Mouse (Mus musculus) heart, embryonic 10.5 days (tissue): Measurements from ENCODE around the gene Hist1h3f. TPM values are rescaled to one million over a fixed set of nuclear protein-coding genes. Genes with fewer than 3 reads are reported as not detected.
"Not testable (repeated sequence)": the region's sequence is repeated elsewhere in the genome, so short reads cannot be mapped to it uniquely, and the experiment has no call there.

Experiments used
- DNase-seq: peaks from one replicate; pipeline ENCODE4 v3.0.0-alpha.2; 2017; ENCODE audit warnings: low spot score
- H3K27ac ChIP-seq: fragments of 300-500 bp; sonication (generic); 2 replicates; pipeline ENCODE4 v1.5.1; 2016; ENCODE audit warnings: mild to moderate bottlenecking
- H3K27me3 ChIP-seq: fragments of 300-500 bp; sonication (generic); 2 replicates; pipeline ENCODE4 v1.6.1; 2016; ENCODE audit warnings: mild to moderate bottlenecking; ENCODE audit not compliant: poor library complexity, insufficient read depth, severe bottlenecking
- H3K36me3 ChIP-seq: fragments of 300-500 bp; sonication (generic); 2 replicates; pipeline ENCODE4 v1.6.1; 2016; ENCODE audit warnings: mild to moderate bottlenecking, moderate library complexity
- H3K4me1 ChIP-seq: fragments of 300-500 bp; sonication (generic); 2 replicates; pipeline ENCODE4 v1.6.1; 2016; ENCODE audit warnings: mild to moderate bottlenecking
- H3K4me3 ChIP-seq: fragments of 300-500 bp; sonication (generic); 2 replicates; pipeline ENCODE4 v1.5.1; 2016; ENCODE audit warnings: mild to moderate bottlenecking, moderate library complexity
- H3K9me3 ChIP-seq: fragments of 300-500 bp; sonication (generic); 2 replicates; pipeline ENCODE4 v1.6.1; 2016; ENCODE audit warnings: mild to moderate bottlenecking, moderate library complexity
- WGBS: fragments of 180-500 bp; shearing (Covaris S2); methylation state at CpG from one replicate; pipeline ENCODE4 v1.1.7; 2016; 5-methylcytosine and 5-hydroxymethylcytosine counted together
- polyA plus RNA-seq: library from polyadenylated mRNA; unstranded; fragments of >200 nt; fragmentation: Nextera tagmentation; extraction: Ambion mirVana; gene quantifications from 2 replicates; pipeline ENCODE4 v1.2.1, GENCODE M21; 2016

Gene Hist1h3f
- polyA plus RNA-seq, 1 experiment from 2014 or later = 0.99 TPM

- H3K27ac ChIP-seq = peak overlapping the region; percentile 90
- H3K4me1 ChIP-seq = peaks cover 5% of the 10 kb centered on the region; the same call in 1 of the 2 replicates
- peak overlapping the region; percentile 59 for H3K4me3 ChIP-seq
- H3K27me3 ChIP-seq = no peaks in the 10 kb centered on the region
- DNase-seq = no peak
- H3K36me3 ChIP-seq = no peaks in the 10 kb centered on the region
- WGBS = 9% methylated on average over 7 of the region's 7 CpGs
- H3K9me3 ChIP-seq = no peaks in the 10 kb centered on the region
Measured at GRCm38 (mm10) chr13:23576351-23576881, 32.6 kb downstream of the Hist1h3f start.

- no peak for DNase-seq
- H3K9me3 ChIP-seq = no peaks in the 10 kb centered on the region
- no peaks in the 10 kb centered on the region for H3K27me3 ChIP-seq
- H3K4me3 ChIP-seq = peak overlapping the region; percentile 59
- peaks cover 9% of the 10 kb centered on the region; the same call in 1 of the 2 replicates for H3K4me1 ChIP-seq
- whole genome bisulfite sequencing = 57% methylated on average over 6 of the region's 6 CpGs
- H3K27ac ChIP-seq = peak overlapping the region; percentile 90
- no peaks in the 10 kb centered on the region for H3K36me3 ChIP-seq
Measured at GRCm38 (mm10) chr13:23576906-23577639, 33.2 kb downstream of the Hist1h3f start.

DNA sequence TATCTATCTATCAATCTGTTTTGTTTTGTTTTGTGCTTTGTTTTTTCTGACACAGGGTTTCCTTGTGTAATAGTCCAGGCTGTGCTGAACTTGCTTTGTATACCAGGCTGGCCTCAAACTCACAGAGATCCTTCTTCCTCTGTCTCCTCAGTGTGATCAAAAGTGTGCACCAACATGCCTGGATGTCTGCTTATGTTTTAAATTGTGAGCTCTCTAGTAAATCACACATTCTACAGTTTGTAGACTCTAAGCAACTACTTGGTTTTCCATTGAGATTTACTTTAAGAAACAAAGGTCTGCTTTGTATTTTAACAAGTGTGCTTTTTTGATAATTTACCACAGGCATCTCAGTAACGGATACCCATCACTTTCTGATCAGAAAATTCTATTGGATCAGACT lies 34.0 kb downstream of the Hist1h3f start:
- 94% methylated on average over 1 of the region's 1 CpGs for WGBS

DNA sequence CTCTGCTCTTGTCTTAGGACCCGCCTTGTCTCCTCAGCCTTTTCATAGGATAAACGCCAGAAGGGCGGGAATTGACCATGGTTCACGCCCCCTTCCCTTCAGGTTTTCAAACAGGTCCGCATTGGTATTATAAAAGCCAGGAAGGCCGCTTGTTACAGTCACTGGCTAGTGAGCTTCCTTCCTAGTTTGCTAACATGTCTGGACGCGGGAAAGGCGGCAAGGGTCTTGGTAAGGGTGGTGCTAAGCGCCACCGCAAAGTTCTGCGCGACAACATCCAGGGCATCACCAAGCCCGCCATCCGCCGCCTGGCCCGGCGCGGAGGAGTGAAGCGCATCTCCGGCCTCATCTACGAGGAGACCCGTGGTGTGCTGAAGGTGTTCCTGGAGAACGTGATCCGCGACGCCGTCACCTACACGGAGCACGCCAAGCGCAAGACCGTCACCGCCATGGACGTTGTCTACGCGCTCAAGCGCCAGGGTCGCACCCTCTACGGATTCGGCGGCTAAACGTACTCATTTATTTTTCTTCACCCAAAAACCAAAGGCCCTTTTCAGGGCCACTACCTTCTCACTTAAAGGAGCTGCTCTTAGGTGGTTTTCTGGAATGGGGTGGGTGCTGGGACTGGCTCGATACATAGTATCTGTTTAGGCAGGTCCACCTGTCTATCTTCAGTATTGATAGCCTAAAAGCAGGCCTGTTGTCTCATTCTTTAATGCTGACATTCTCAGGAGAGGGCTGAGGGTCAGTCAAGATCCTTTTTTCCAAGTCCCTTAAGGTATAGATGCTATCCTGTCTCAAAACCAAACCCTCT lies 37.8 kb downstream of the Hist1h3f start, which contains the start of gene Hist1h4d:
TSS of gene Hist1h4d (plus strand) at position 191 of the 811 bp plus-strand sequence.
- H3K9me3 ChIP-seq = no peaks in the 10 kb centered on the region
- WGBS = under 1% methylated on average over 43 of the region's 43 CpGs

More for the DNA sequence above, 34.0 kb downstream of the Hist1h3f start:
- Histone ChIP-seq H3K9me3 (no peaks in the 10 kb centered on the region), H3K4me3 (no peak overlapping the region), H3K4me1 (peaks cover 11% of the 10 kb centered on the region; the same call in 1 of the 2 replicates), H3K27ac (no peak overlapping the region), H3K27me3 (no peaks in the 10 kb centered on the region), H3K36me3 (no peaks in the 10 kb centered on the region)
- no peak for DNase-seq

DNA sequence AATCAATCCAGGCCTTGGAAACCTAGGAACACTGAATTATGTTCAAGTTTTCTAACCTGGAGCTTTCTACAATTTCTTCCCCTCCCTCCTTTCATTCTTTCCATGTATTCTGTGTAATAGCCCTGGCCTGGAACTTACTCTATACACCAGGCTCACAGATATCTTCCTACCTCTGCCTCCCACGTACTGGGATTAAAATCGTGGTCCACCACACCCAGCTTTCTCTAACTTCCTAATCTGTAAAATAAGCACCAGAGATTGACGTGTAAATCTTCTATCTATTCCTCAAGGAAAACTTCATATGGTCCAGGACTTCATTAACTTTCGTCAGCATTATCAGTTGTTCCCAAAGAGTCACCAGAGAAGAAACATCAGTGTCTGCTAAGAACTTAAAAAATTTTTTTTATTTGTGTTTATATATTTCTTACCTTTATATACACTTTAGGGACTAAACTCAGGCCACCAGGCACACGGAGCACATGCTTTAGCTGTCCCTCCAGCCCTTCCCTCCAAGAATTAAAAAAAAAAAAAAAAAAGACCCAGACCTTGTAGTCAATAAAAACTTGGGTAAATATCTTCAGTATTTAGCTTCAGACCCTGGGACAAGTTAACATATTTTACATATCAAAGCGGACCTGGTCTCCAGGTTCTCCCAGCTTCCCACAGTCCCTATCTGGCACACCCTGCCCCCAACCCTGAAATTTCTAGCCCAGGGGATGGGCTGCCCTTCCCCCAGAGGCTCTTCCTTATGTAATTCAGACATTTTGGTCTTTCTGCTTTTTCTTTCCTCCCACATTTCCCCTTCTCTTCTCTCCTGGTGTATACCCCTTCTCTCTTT lies 38.6 kb downstream of the Hist1h3f start:
- Histone ChIP-seq H3K27ac (peak overlapping the region; percentile 81), H3K9me3 (no peaks in the 10 kb centered on the region), H3K4me3 (peak overlapping the region; percentile 58), H3K4me1 (peaks cover 17% of the 10 kb centered on the region), H3K36me3 (no peaks in the 10 kb centered on the region), H3K27me3 (no peaks in the 10 kb centered on the region)
- no peak for DNase-seq
- WGBS = 10% methylated on average over 6 of the region's 6 CpGs

More for the DNA sequence above, 37.8 kb downstream of the Hist1h3f start, which contains the start of gene Hist1h4d:
- Histone ChIP-seq H3K4me1 (peaks cover 12% of the 10 kb centered on the region), H3K27ac (peak within 1 kb of the TSS; percentile 78), H3K27me3 (no peaks in the 10 kb centered on the region), H3K36me3 (no peaks in the 10 kb centered on the region), H3K4me3 (peak within 1 kb of the TSS; percentile 58)
- DNase-seq = peak; percentile 98

GRCm38 (mm10) chr13:23583387-23584068 lies 39.7 kb downstream of the Hist1h3f start:
- Histone ChIP-seq H3K9me3 (no peaks in the 10 kb centered on the region), H3K4me1 (peaks cover 17% of the 10 kb centered on the region), H3K36me3 (no peaks in the 10 kb centered on the region), H3K27me3 (no peaks in the 10 kb centered on the region), H3K4me3 (no peak overlapping the region), H3K27ac (peak overlapping the region; percentile 81)
- DNase-seq = no peak

GRCm38 (mm10) chr13:23584331-23584730 lies 40.5 kb downstream of the Hist1h3f start:
- Histone ChIP-seq H3K27me3 (no peaks in the 10 kb centered on the region), H3K27ac (peak overlapping the region; percentile 91), H3K4me3 (peak overlapping the region; percentile 59), H3K9me3 (no peaks in the 10 kb centered on the region), H3K36me3 (no peaks in the 10 kb centered on the region), H3K4me1 (peaks cover 17% of the 10 kb centered on the region)
- DNase-seq = no peak

- Histone ChIP-seq H3K9me3 (no peaks in the 10 kb centered on the region), H3K4me1 (peaks cover 17% of the 10 kb centered on the region), H3K27ac (peak overlapping the region; percentile 91), H3K4me3 (peak overlapping the region; percentile 59), H3K36me3 (no peaks in the 10 kb centered on the region), H3K27me3 (no peaks in the 10 kb centered on the region)
- under 1% methylated on average over 21 of the region's 21 CpGs for WGBS
- peak; percentile 81 for DNase-seq
Measured at GRCm38 (mm10) chr13:23585029-23585441, 41.2 kb downstream of the Hist1h3f start.

DNA sequence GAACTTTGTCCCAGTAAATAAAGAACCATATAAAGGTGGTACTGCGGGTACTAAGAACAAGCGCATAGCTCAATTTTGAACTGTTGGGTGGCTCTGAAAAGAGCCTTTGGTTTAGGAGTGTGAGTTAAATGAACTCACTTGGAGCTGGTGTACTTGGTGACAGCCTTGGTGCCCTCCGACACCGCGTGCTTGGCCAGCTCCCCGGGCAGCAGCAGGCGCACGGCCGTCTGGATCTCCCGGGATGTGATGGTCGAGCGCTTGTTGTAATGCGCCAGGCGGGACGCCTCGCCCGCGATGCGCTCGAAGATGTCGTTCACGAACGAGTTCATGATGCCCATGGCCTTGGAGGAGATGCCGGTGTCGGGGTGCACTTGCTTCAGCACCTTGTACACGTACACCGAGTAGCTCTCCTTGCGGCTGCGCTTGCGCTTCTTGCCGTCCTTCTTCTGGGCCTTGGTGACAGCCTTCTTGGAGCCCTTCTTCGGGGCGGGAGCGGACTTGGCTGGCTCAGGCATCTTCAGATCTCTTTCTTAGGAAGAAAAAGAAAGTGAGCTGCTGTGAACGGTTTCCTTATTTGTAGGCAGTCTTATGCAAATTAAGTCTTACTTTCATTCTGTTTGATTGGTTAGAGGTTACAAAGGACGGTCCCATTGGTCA lies 41.7 kb downstream of the Hist1h3f start:
- peak overlapping the region; percentile 59 for H3K4me3 ChIP-seq
- DNase-seq = peak; percentile 91
- peaks cover 17% of the 10 kb centered on the region for H3K4me1 ChIP-seq
- WGBS = under 1% methylated on average over 28 of the region's 36 CpGs
- H3K36me3 ChIP-seq, H3K9me3 ChIP-seq, H3K27me3 ChIP-seq: not testable (repeated sequence)
- H3K27ac ChIP-seq = peak overlapping the region; percentile 93

DNA sequence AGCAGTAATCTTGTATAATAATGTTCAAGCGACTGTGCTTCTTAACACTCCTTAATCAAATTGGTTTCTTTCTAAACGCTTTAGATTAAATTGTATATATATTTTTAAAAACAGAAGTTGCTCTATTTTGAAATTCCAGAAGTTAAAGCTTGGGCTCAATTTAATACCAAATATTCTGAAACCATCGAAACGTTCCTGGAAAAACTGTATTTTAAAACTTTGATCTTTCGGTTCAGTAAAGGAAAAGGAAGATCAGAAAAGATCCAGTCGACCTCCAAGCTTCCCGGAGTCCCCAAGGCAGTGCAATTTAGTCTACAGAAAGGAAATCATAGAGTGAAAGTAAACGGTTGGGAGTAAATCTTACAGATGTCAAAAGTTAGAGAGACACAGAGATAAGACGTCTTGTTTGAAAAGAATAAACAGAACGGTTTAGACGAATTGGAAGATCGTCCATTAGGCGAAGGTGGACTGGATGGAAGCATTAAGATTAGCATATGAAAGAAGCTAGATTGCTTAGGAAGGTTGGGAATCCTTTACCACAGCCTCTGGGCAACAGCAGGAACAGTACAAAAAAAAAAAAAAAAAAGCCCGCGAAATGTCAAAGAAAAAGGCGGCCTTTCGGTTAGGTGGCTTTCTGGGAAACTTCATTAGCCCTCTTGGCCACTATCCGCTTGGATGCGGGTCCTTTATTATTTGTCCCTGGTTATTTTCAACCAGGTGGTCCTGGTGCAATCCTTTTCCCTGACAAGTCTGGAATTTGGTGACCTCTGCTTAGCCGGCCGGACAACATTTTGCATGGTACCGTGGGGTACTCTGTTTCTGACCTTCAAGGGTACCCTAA lies 42.5 kb downstream of the Hist1h3f start:
- DNase-seq = no peak
- peaks cover 17% of the 10 kb centered on the region for H3K4me1 ChIP-seq
- peak overlapping the region; percentile 93 for H3K27ac ChIP-seq
- H3K4me3 ChIP-seq = peak overlapping the region; percentile 59
- no peaks in the 10 kb centered on the region for H3K27me3 ChIP-seq
- no peaks in the 10 kb centered on the region for H3K9me3 ChIP-seq
- WGBS = 4% methylated on average over 22 of the region's 22 CpGs
- no peaks in the 10 kb centered on the region for H3K36me3 ChIP-seq

DNA sequence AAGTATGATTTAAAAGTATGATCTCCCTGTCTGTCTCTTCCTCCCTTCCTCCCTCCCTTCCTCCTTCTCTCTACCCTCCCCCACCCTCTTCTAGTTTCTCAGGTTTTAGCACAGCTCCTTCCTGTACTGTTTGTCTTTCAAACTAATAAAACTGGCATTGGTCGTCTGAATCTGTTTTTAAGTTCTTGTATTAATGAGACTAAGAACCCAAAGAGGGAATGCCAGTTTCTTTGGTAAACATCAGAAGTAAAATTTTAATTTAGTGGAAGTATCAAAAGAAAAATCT lies 43.0 kb downstream of the Hist1h3f start:
- WGBS = 13% methylated on average over 1 of the region's 1 CpGs
- H3K27ac ChIP-seq = peak overlapping the region; percentile 93
- peaks cover 15% of the 10 kb centered on the region for H3K4me1 ChIP-seq
- DNase-seq = no peak
- H3K36me3 ChIP-seq = no peaks in the 10 kb centered on the region
- no peaks in the 10 kb centered on the region for H3K9me3 ChIP-seq
- H3K4me3 ChIP-seq = peak overlapping the region; percentile 59
- no peaks in the 10 kb centered on the region for H3K27me3 ChIP-seq
